Mouse (Mus musculus): ENCODE measurements around the gene Cpne9.

GRCm38 (mm10) chr6:113235141-113235540 is 47.0 kb upstream of the Cpne9 start:
- TF ChIP-seq CTCF (IDR thresholded peaks at IDR 0.05; ENCODE audit: low read depth) (no peak), EP300 (IDR thresholded peaks at IDR 0.05; ENCODE audit: low read depth) (no peak)
